Mouse (Mus musculus): ENCODE measurements around the gene B3gnt2. TPM values are rescaled to one million over a fixed set of nuclear protein-coding genes. Genes with fewer than 3 reads are reported as not detected.

B3gnt2 gene
- polyA plus RNA-seq, 1 experiment from 2014 or later, result 4.6 TPM

DNA sequence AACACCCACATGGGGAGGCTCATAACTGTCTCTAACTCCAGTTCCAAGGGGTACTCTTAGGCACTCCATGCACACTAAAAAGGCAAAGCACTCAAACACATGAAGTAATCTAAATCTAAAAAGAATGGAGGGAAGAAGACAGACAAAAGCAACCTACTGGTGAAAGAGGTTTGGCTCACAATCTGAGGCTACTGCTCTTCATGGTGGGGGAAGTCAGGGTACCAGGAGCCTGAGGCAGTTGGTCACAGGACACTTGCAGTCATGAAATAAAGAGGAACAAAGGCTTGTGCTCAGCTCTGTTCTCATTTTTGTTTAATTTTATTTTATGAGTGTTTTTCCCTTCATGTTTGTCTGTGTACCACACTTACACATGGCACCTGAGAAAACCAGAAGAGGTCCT, 45.6 kb downstream of the B3gnt2 start:
- DNase-seq (ENCODE audit: low spot score), result no peak
- no peaks in the 10 kb centered on the region for H3K9me3 ChIP-seq (ENCODE audit: control insufficient read depth, low read length)
- no peak overlapping the region for H3K4me3 ChIP-seq (replicated peaks; ENCODE audit: low read length)
- H3K4me2 ChIP-seq (replicated peaks), result no peak overlapping the region
- ATAC-seq (ENCODE audit: low FRiP score), result no peak
- H3K9ac ChIP-seq, result no peak overlapping the region
- no peaks in the 10 kb centered on the region for H3K36me3 ChIP-seq (replicated peaks; ENCODE audit: control insufficient read depth, insufficient read depth)
- H3K4me1 ChIP-seq (replicated peaks; ENCODE audit: control insufficient read depth, insufficient read depth, low read length), result no peaks in the 10 kb centered on the region
- H3K27me3 ChIP-seq (ENCODE audit: control insufficient read depth, insufficient read depth, low read length), result no peaks in the 10 kb centered on the region
- H3K27ac ChIP-seq, result no peak overlapping the region

DNA sequence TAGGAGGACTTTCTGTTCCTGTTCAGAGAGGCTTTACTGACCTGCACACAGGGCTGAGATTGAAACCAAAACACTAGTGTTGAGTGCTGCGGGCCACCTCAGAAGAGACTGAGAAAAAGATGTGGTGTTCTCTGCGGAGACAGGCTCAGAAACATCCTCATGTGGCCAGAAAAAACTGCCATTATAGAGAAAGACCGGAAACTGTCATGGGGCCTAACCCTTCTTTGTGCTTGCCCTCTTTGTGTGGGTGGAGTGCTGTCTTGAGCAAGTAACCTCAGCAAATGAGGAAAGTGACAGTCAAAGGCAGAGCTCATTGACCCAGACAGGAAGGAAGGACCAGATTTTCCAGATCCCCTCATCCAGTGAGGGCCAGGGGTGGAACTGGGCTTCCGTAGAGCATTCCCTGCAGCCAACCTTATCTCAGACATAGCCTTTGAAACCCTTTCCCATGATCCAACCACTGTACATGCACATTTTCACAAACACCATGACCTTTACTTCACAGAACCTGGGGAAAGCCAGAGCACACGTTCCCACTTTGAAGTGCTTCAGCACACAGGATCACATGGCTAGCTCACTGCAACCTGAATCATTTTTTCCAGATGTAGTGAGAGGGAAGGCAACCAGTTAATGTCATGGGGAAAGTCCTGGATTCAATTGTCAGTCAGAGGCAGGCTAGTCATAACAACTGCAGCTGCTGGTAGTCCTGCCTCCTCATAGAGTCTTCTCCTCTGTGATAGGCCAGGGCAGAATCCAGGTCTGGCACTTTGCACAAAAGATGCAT, 46.6 kb downstream of the B3gnt2 start:
- Histone ChIP-seq H3K4me3 (replicated peaks; ENCODE audit: low read length) (no peak overlapping the region), H3K9ac (no peak overlapping the region), H3K9me3 (ENCODE audit: control insufficient read depth, low read length) (no peaks in the 10 kb centered on the region), H3K27ac (no peak overlapping the region), H3K4me1 (replicated peaks; ENCODE audit: control insufficient read depth, insufficient read depth, low read length) (no peaks in the 10 kb centered on the region), H3K27me3 (ENCODE audit: control insufficient read depth, insufficient read depth, low read length) (no peaks in the 10 kb centered on the region), H3K36me3 (replicated peaks; ENCODE audit: control insufficient read depth, insufficient read depth) (no peaks in the 10 kb centered on the region), H3K4me2 (replicated peaks) (no peak overlapping the region)
- 86% methylated on average over 5 of the region's 5 CpGs for whole genome bisulfite sequencing
- ATAC-seq (ENCODE audit: low FRiP score) (no peak), DNase-seq (ENCODE audit: low spot score) (no peak)

GRCm38 (mm10) chr11:22813427-22813826, 47.3 kb downstream of the B3gnt2 start:
- no peak for DNase-seq (ENCODE audit: low spot score)
- no peak for ATAC-seq (ENCODE audit: low FRiP score)

DNA sequence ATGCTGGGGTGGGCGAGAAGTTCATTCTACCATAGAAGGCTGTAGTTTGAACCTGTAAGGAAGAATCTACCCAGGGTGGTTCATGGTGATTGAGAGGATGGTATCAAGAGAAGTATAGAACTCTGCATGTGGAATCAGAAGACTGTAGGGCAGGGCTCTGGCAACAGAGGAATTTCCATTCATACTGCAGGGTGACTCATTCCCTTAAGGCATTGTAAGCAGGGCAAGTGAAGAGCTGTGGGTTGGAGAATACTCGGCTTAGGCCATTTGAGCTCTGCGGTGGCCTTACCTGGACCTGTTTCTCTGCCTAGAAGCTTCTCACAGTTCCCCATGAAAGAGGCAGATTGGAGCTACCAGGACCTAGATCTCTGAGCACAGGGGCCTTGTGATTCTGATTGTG, 49.3 kb downstream of the B3gnt2 start:
- H3K9me3 ChIP-seq (ENCODE audit: control insufficient read depth, low read length), result no peaks in the 10 kb centered on the region
- H3K27me3 ChIP-seq (ENCODE audit: control insufficient read depth, insufficient read depth, low read length), result no peaks in the 10 kb centered on the region
- no peak for ATAC-seq (ENCODE audit: low FRiP score)
- 91% methylated on average over 3 of the region's 3 CpGs for WGBS
- no peak for DNase-seq (ENCODE audit: low spot score)
- no peak overlapping the region for H3K9ac ChIP-seq
- no peak overlapping the region for H3K4me2 ChIP-seq (replicated peaks)
- no peak overlapping the region for H3K27ac ChIP-seq
- H3K4me1 ChIP-seq (replicated peaks; ENCODE audit: control insufficient read depth, insufficient read depth, low read length), result no peaks in the 10 kb centered on the region
- H3K36me3 ChIP-seq (replicated peaks; ENCODE audit: control insufficient read depth, insufficient read depth), result no peaks in the 10 kb centered on the region
- no peak overlapping the region for H3K4me3 ChIP-seq (replicated peaks; ENCODE audit: low read length)

More at GRCm38 (mm10) chr11:22813427-22813826, 47.3 kb downstream of the B3gnt2 start:
- H3K9me3 ChIP-seq (ENCODE audit: control insufficient read depth, low read length), result no peaks in the 10 kb centered on the region
- no peak overlapping the region for H3K9ac ChIP-seq
- no peak overlapping the region for H3K4me2 ChIP-seq (replicated peaks)
- no peaks in the 10 kb centered on the region for H3K4me1 ChIP-seq (replicated peaks; ENCODE audit: control insufficient read depth, insufficient read depth, low read length)
- no peak overlapping the region for H3K4me3 ChIP-seq (replicated peaks; ENCODE audit: low read length)
- H3K27ac ChIP-seq, result no peak overlapping the region
- H3K27me3 ChIP-seq (ENCODE audit: control insufficient read depth, insufficient read depth, low read length), result no peaks in the 10 kb centered on the region
- H3K36me3 ChIP-seq (replicated peaks; ENCODE audit: control insufficient read depth, insufficient read depth), result no peaks in the 10 kb centered on the region
- WGBS, result 91% methylated on average over 3 of the region's 3 CpGs

- H3K9me3 ChIP-seq (ENCODE audit: control insufficient read depth, low read length), result no peaks in the 10 kb centered on the region
- ATAC-seq (ENCODE audit: low FRiP score) (no peak), DNase-seq (ENCODE audit: low spot score) (no peak)
- no peak overlapping the region for H3K4me2 ChIP-seq (replicated peaks)
- H3K27ac ChIP-seq, result no peak overlapping the region
- no peaks in the 10 kb centered on the region for H3K4me1 ChIP-seq (replicated peaks; ENCODE audit: control insufficient read depth, insufficient read depth, low read length)
- 85% methylated on average over 7 of the region's 7 CpGs for WGBS
- no peak overlapping the region for H3K4me3 ChIP-seq (replicated peaks; ENCODE audit: low read length)
- no peaks in the 10 kb centered on the region for H3K27me3 ChIP-seq (ENCODE audit: control insufficient read depth, insufficient read depth, low read length)
- H3K36me3 ChIP-seq (replicated peaks; ENCODE audit: control insufficient read depth, insufficient read depth), result no peaks in the 10 kb centered on the region
- no peak overlapping the region for H3K9ac ChIP-seq
These were observed 51.2 kb downstream of the B3gnt2 start for GRCm38 (mm10) chr11:22809465-22810096.

- H3K9ac ChIP-seq, result no peak overlapping the region
- no peak overlapping the region for H3K4me3 ChIP-seq (replicated peaks; ENCODE audit: low read length)
- no peaks in the 10 kb centered on the region for H3K27me3 ChIP-seq (ENCODE audit: control insufficient read depth, insufficient read depth, low read length)
- DNase-seq (ENCODE audit: low spot score) (no peak), ATAC-seq (ENCODE audit: low FRiP score) (no peak)
- H3K4me1 ChIP-seq (replicated peaks; ENCODE audit: control insufficient read depth, insufficient read depth, low read length), result no peaks in the 10 kb centered on the region
- H3K27ac ChIP-seq, result no peak overlapping the region
- H3K36me3 ChIP-seq (replicated peaks; ENCODE audit: control insufficient read depth, insufficient read depth), result no peaks in the 10 kb centered on the region
- no peak overlapping the region for H3K4me2 ChIP-seq (replicated peaks)
- H3K9me3 ChIP-seq (ENCODE audit: control insufficient read depth, low read length), result no peaks in the 10 kb centered on the region
These were observed 52.7 kb downstream of the B3gnt2 start for GRCm38 (mm10) chr11:22808040-22808439.

DNA sequence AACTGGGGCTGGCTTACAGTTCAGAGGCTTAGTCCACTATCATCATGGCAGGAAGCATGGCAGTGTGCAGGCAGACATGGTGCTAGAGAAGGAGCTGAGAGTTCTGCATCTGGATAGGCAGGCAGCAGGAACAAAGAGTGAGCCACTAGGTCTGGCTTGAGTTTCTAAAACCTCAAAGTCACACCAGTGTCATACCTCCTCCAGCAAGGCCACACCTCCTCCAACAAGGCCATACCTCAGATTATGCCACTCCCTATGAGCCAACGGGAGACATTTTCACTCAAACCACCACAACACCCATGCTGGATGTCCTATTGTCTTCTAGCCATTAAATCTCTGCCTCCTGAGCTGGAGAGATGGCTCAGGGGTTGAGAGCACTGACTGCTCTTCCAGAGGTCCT, 55.6 kb downstream of the B3gnt2 start:
- Histone ChIP-seq H3K36me3 (replicated peaks; ENCODE audit: control insufficient read depth, insufficient read depth) (no peaks in the 10 kb centered on the region), H3K9me3 (ENCODE audit: control insufficient read depth, low read length) (no peaks in the 10 kb centered on the region), H3K9ac (no peak overlapping the region), H3K27me3 (ENCODE audit: control insufficient read depth, insufficient read depth, low read length) (no peaks in the 10 kb centered on the region), H3K4me1 (replicated peaks; ENCODE audit: control insufficient read depth, insufficient read depth, low read length) (no peaks in the 10 kb centered on the region), H3K4me3 (replicated peaks; ENCODE audit: low read length) (no peak overlapping the region), H3K4me2 (replicated peaks) (no peak overlapping the region), H3K27ac (no peak overlapping the region)
- WGBS, result 90% methylated on average over 1 of the region's 1 CpGs
- no peak for ATAC-seq (ENCODE audit: low FRiP score)
- no peak for DNase-seq (ENCODE audit: low spot score)

DNA sequence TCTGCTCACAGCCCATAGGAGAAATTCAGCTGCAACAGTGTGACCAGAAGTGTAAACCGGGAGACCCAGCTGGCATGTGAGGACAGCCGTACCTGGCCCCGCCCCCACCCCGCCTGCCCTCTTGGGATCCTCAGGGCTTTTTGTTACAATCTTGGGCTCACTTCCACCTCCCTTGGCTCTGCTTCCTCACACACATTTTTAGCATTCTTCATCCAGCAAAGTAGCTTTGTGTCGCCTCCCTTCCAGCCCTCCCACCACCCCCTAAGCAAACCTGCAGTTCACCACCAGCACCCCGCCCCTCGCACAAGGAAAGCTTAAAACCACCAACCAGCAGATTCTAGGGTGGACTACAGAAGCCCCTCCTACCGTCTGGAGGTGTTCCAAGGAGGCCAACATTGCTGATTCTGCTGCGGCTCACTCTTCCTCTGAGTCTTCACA, 60.8 kb downstream of the B3gnt2 start:
- ATAC-seq (ENCODE audit: low FRiP score) (peak; percentile 68; the same call in 1 of the 2 replicates), DNase-seq (ENCODE audit: low spot score) (no peak)
- Histone ChIP-seq H3K27ac (no peak overlapping the region), H3K4me1 (replicated peaks; ENCODE audit: control insufficient read depth, insufficient read depth, low read length) (no peaks in the 10 kb centered on the region), H3K9ac (no peak overlapping the region), H3K4me3 (replicated peaks; ENCODE audit: low read length) (no peak overlapping the region), H3K36me3 (replicated peaks; ENCODE audit: control insufficient read depth, insufficient read depth) (no peaks in the 10 kb centered on the region), H3K4me2 (replicated peaks) (no peak overlapping the region), H3K27me3 (ENCODE audit: control insufficient read depth, insufficient read depth, low read length) (no peaks in the 10 kb centered on the region), H3K9me3 (ENCODE audit: control insufficient read depth, low read length) (no peaks in the 10 kb centered on the region)
- 33% methylated on average over 9 of the region's 9 CpGs for WGBS

DNA sequence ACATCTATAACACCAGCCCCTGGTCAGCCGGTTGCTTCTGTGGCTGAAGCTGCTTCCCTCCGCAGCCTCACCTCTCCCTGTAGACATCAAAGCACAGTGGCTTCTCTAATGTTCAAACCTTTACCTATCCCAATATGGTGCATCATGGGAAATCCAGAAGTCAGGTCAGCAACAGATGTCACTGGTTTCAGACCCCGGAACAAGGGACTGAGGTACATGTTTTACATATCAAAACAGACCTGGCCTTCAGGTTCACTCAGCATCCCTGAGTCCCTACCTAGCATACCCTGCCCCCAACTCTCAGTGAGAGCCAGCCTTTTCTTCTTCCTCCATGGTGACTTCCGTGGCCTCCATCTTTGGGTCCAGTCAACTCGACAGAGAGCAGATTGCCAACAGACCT, 61.8 kb downstream of the B3gnt2 start:
- DNase-seq (ENCODE audit: low spot score), result no peak
- H3K36me3 ChIP-seq (replicated peaks; ENCODE audit: control insufficient read depth, insufficient read depth), result no peaks in the 10 kb centered on the region
- no peak for ATAC-seq (ENCODE audit: low FRiP score)
- H3K4me3 ChIP-seq (replicated peaks; ENCODE audit: low read length), result no peak overlapping the region
- H3K27me3 ChIP-seq (ENCODE audit: control insufficient read depth, insufficient read depth, low read length), result no peaks in the 10 kb centered on the region
- 73% methylated on average over 5 of the region's 5 CpGs for WGBS
- H3K4me2 ChIP-seq (replicated peaks), result no peak overlapping the region
- H3K9ac ChIP-seq, result no peak overlapping the region
- no peaks in the 10 kb centered on the region for H3K9me3 ChIP-seq (ENCODE audit: control insufficient read depth, low read length)
- no peak overlapping the region for H3K27ac ChIP-seq
- no peaks in the 10 kb centered on the region for H3K4me1 ChIP-seq (replicated peaks; ENCODE audit: control insufficient read depth, insufficient read depth, low read length)

All from hindbrain, embryonic 14.5 days (tissue).